Mouse (Mus musculus) hindbrain, embryonic 14.5 days (tissue): ENCODE results near the gene Mfsd11. TPM values are rescaled to one million over a fixed set of nuclear protein-coding genes. Genes with fewer than 3 reads are reported as not detected.

Source experiments
- ATAC-seq: fragments of 200-750 bp; cut with Nextera tagmentation; 2 replicates; pipeline ENCODE4 v1.8.0; 2017; ENCODE audit warnings: moderate number of reproducible peaks, mild to moderate bottlenecking, moderate TSS enrichment, moderate library complexity; ENCODE audit not compliant: low FRiP score
- DNase-seq: peaks from one replicate; pipeline ENCODE4 v3.0.0-alpha.2; 2015; ENCODE audit warnings: low spot score
- H3K27ac ChIP-seq: fragments of 300-500 bp; sonication (generic); 2 replicates; pipeline ENCODE4 v1.5.1; 2014; ENCODE audit warnings: mild to moderate bottlenecking, moderate library complexity
- H3K27me3 ChIP-seq: fragments of 300-500 bp; sonication (generic); 2 replicates; pipeline ENCODE4 v1.6.1; 2014; ENCODE audit warnings: mild to moderate bottlenecking, low read length, mixed read lengths; ENCODE audit not compliant: control insufficient read depth, insufficient read depth
- H3K36me3 ChIP-seq: fragments of 300-500 bp; sonication (generic); replicated peaks from 2 replicates; pipeline ENCODE4 v1.6.1; 2014; ENCODE audit not compliant: control insufficient read depth, insufficient read depth
- H3K4me1 ChIP-seq: fragments of 300-500 bp; sonication (generic); replicated peaks from 2 replicates; pipeline ENCODE4 v1.6.1; 2014; ENCODE audit warnings: antibody characterized with exemption, low read length, mixed read lengths; ENCODE audit not compliant: control insufficient read depth, insufficient read depth
- H3K4me2 ChIP-seq: fragments of 300-500 bp; sonication (generic); replicated peaks from 2 replicates; pipeline ENCODE4 v1.6.1; 2014; ENCODE audit warnings: mild to moderate bottlenecking, moderate library complexity
- H3K4me3 ChIP-seq: fragments of 300-500 bp; sonication (generic); replicated peaks from 2 replicates; pipeline ENCODE4 v1.5.1; 2014; ENCODE audit warnings: mild to moderate bottlenecking, low read length
- H3K9ac ChIP-seq: fragments of 300-500 bp; sonication (generic); 2 replicates; pipeline ENCODE4 v1.6.1; 2014
- H3K9me3 ChIP-seq: fragments of 300-500 bp; sonication (generic); 2 replicates; pipeline ENCODE4 v1.6.1; 2016; ENCODE audit warnings: low read length; ENCODE audit not compliant: control insufficient read depth
- WGBS: fragments of 180-500 bp; shearing (Covaris S2); extraction: QIAGEN DNeasy Blood & Tissue Kit; methylation state at CpG from one replicate; pipeline ENCODE4 v1.1.7; 2014; 5-methylcytosine and 5-hydroxymethylcytosine counted together
- polyA plus RNA-seq: library from polyadenylated mRNA; unstranded; fragments of >200 nt; fragmentation: Nextera tagmentation; extraction: Ambion mirVana; gene quantifications from 2 replicates; pipeline ENCODE4 v1.2.1, GENCODE M21; 2014

Mfsd11 gene
- polyA plus RNA-seq, 1 experiment from 2014 or later = 54.4 TPM

DNA sequence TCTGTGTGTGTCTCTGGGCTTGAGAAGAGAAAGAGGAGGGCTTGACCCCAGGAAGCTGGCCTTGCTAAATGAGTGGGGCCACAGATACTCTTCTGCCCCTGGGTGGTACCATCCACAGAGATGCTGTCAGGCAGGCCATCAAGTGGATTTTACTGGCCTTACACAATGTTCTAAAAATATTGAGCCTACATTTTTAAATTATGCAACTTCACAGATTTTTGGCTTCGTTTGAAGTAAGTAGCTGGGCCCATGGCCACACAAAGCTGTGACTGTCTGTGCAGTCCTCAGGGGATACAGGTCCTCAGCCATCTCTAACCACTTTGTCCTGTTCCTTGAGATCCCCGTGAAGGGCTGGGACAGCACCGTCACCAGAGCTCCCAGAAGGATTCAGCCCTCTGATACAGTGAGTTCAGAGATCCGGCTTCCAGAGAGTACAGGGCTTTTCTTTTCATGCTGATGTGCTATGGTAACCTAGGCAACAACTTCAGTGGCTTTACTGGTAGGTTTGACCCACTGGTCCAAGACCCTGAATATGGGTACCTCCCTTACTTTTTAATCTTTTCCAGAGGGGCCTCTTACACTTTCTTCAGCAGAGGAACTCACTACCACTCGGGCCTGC lies 62.1 kb downstream of the Mfsd11 start:
- H3K27me3 ChIP-seq = 0 out of 2 replicates have a peak, but pooled peaks cover 5% of the 10 kb centered on the region
- peaks cover 9% of the 10 kb centered on the region for H3K4me1 ChIP-seq
- DNase-seq (no peak), ATAC-seq (no peak)
- no peaks in the 10 kb centered on the region for H3K36me3 ChIP-seq
- 55% methylated on average over 5 of the region's 5 CpGs for WGBS
- no peaks in the 10 kb centered on the region for H3K9me3 ChIP-seq
- H3K4me2 ChIP-seq = no peak overlapping the region
- no peak overlapping the region for H3K9ac ChIP-seq
- no peak overlapping the region for H3K27ac ChIP-seq
- H3K4me3 ChIP-seq = no peak overlapping the region

DNA sequence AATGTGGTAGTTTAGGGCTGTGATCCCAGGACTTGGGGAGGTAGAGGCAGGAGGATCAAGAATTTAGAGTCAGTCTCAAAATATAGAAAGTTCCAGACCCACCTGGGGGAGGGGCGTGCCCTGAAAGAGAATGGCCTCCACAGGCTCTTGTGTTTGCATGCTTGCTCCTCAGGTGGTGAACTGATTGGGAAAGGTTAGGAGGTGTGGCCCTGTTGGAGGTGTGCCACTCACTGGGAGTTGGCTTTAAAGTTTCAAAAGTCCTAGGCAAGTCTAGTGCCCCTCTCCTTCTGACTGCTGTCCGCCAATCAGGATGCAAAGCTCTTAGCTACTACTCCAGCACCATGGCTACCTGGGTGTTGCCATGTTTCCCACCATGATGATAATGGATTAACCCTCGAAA lies 63.0 kb downstream of the Mfsd11 start:
- DNase-seq = no peak
- Histone ChIP-seq H3K36me3 (no peaks in the 10 kb centered on the region), H3K9ac (no peak overlapping the region), H3K9me3 (no peaks in the 10 kb centered on the region), H3K4me2 (no peak overlapping the region), H3K27ac (no peak overlapping the region), H3K4me3 (no peak overlapping the region), H3K4me1 (peaks cover 10% of the 10 kb centered on the region), H3K27me3 (0 out of 2 replicates have a peak, but pooled peaks cover 5% of the 10 kb centered on the region)
- ATAC-seq = no peak
- 94% methylated on average over 3 of the region's 3 CpGs for WGBS

DNA sequence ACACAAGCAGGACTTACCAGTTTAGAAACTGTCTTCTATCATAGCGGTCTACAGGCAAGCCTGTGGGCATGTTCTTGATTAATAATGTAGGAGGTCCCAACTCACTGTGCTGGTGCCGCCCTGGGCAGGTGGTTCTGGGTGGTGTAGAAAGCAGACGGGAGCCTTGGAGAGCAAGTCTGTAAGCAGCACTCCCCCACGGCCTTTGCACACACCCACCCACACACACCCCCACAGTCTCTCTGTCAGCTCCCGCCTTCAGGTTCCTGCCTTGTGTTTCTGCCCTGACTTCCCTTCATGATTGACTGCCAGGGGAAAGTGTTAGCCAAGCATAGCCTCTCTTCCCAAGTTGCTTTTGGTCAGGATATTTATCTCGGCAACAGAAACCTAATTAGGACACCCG lies 65.1 kb downstream of the Mfsd11 start:
- H3K4me1 ChIP-seq = peaks cover 32% of the 10 kb centered on the region

DNA sequence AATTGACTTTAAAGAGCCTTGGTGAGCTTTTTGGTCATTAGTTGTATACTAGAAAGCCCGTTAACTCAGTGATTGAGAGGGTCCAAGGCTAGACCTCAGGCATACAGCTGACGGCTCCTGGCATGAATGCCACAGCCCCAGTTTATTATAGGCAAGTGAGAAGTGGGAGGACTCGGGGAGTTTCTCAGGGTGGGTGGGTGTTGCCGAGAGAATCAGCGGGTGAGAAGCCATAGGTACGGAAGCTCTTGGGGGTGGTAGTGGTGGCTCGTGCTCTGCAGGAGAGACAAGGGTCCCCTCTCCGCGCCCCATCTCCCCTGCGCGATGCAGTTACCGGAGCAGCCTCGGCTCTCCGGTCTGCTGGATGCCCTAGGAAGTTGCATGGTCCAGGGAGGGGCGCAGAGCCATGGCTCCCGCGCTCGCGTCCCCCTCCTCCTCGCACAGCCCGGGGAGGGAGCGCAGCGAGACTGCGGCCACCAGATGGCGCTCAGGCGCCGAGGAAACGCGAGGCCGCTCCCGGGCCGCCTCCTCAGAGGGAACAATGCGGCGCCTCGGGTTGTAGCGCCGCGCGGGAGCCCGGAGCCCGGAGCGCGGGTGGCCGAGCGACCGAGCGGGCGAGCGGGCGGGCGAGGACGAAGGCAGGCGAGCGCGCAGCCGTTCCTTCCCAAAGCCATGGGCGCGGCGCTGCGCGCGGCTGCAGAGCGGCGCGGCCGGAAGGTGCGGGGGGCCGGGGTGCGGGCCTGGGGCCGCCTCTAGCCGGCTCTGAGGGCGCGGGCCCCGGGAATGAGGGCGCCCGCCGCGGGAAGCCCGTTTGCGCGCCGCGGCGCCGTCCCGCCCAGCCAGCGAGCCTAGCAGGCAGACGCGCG lies 66.3 kb downstream of the Mfsd11 start, which contains the start of gene Mgat5b:
TSS of gene Mgat5b (plus strand) at position 541 of the 863 bp plus-strand sequence.
- peak within 1 kb of the TSS; percentile 94 for H3K4me3 ChIP-seq
- peak within 1 kb of the TSS; percentile 91 for H3K4me2 ChIP-seq
- peaks cover 30% of the 10 kb centered on the region for H3K4me1 ChIP-seq
- peak within 1 kb of the TSS; percentile 90 for H3K27ac ChIP-seq
- peak within 1 kb of the TSS; percentile 99 for H3K9ac ChIP-seq
- DNase-seq (peak; percentile 94), ATAC-seq (peak; percentile 86)
- H3K9me3 ChIP-seq = no peaks in the 10 kb centered on the region
- 0 out of 2 replicates have a peak, but pooled peaks cover 5% of the 10 kb centered on the region for H3K27me3 ChIP-seq
- WGBS = 1% methylated on average over 69 of the region's 90 CpGs
- peaks cover 4% of the 10 kb centered on the region; the same call in 1 of the 2 replicates for H3K36me3 ChIP-seq

More for the DNA sequence above, 65.1 kb downstream of the Mfsd11 start:
- H3K27ac ChIP-seq = 0 out of 2 replicates have a peak overlapping the region, but pooled peaks have one; percentile 26
- H3K4me3 ChIP-seq = no peak overlapping the region
- no peak for ATAC-seq
- DNase-seq = no peak
- H3K36me3 ChIP-seq = no peaks in the 10 kb centered on the region
- WGBS = 45% methylated on average over 7 of the region's 7 CpGs
- no peak overlapping the region for H3K4me2 ChIP-seq
- 0 out of 2 replicates have a peak, but pooled peaks cover 5% of the 10 kb centered on the region for H3K27me3 ChIP-seq
- H3K9ac ChIP-seq = no peak overlapping the region
- no peaks in the 10 kb centered on the region for H3K9me3 ChIP-seq

DNA sequence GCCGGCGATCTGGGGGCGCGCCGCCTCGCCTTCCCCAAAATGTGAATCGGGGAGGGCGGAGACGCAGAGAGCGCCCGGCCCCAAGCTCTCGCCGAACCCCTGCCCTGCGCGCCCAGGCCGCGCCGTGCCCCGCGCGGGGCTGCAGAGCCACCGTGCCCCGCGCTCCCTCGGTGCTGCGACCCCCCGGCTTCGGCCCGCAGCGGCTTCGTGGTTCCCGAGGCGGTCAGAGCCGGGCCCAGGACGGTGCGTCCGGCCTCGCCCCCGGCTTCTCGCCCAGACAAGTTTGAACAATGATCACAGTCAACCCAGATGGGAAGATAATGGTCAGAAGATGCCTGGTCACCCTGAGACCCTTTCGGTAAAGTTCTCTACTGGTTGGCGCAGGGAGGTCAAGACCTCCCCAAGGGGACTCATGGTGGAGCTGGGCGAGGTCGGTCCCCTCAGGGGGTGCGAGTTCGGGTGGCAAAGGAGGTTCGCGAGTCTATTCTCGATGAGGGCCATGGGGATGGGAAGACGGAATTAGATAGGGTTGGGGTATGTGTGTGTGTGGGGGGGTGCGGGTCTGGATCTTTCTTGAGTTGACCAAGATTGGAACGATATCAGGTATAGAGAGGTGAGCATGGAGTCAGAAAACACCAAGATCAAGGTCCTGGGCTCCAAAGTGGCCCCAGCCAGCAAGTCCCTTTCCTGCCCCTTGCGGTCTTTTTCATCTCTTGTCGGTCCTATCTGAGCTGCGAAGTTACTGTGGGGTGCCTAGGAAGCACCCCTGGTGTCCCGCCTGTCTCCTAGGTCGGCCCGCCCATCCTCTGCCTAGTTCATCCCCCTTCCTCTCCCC lies 67.2 kb downstream of the Mfsd11 start:
- Histone ChIP-seq H3K4me2 (peak overlapping the region; percentile 91), H3K27ac (peak overlapping the region; percentile 90), H3K4me1 (peaks cover 33% of the 10 kb centered on the region), H3K27me3 (0 out of 2 replicates have a peak, but pooled peaks cover 5% of the 10 kb centered on the region), H3K9ac (peak overlapping the region; percentile 99), H3K4me3 (peak overlapping the region; percentile 94), H3K36me3 (peaks cover 12% of the 10 kb centered on the region), H3K9me3 (no peaks in the 10 kb centered on the region)
- WGBS = 2% methylated on average over 44 of the region's 58 CpGs
- DNase-seq = no peak
- ATAC-seq = peak; percentile 12; the same call in 1 of the 2 replicates

DNA sequence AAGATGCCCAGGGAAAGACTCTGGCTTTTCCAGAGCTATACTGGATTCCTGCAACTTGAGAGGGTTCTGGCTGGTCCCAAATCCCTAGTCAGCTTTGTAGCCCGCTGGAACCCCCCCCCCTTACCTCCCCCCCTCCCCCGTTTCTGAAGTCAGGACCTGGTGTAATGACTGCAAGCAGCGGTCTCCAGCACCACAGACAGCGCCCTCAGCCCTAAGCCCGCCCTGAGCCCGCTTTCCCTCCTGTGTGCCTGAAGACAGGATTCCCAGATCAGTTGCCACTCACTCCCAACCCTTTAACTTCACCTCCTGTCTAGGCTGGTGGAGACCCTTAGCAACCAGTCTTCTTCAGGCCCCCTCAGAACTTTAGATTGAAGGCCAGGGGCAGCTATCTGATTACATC lies 68.5 kb downstream of the Mfsd11 start:
- 0 out of 2 replicates have a peak overlapping the region, but pooled peaks have one; percentile 35 for H3K27ac ChIP-seq
- peaks cover 26% of the 10 kb centered on the region for H3K36me3 ChIP-seq
- H3K4me3 ChIP-seq = peak overlapping the region; percentile 94
- H3K4me2 ChIP-seq = peak overlapping the region; percentile 91
- no peak for DNase-seq
- peaks cover 33% of the 10 kb centered on the region for H3K4me1 ChIP-seq
- H3K27me3 ChIP-seq = 0 out of 2 replicates have a peak, but pooled peaks cover 5% of the 10 kb centered on the region
- peak overlapping the region; percentile 99 for H3K9ac ChIP-seq
- no peak for ATAC-seq
- whole genome bisulfite sequencing = 14% methylated on average over 6 of the region's 6 CpGs
- H3K9me3 ChIP-seq = no peaks in the 10 kb centered on the region

DNA sequence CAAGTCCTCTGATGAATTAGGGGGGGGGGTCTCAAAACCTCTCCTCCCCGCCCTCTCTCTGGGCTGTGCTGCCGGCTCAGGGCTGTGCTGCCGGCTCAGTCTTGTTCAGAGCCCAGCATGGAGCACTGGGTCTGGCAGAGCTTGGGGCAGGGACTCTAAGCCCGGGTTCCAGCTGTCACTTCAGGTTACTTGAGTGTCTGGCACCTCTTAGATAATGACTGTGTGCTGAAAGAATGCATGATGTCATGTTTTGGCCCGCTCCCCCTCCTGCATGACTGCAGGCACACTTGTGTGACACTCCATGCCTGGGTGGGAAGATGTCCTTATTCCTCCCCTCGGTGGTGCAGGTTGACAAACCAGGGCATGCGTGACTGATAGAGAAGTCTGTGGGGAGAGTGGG lies 69.8 kb downstream of the Mfsd11 start:
- peaks cover 39% of the 10 kb centered on the region for H3K36me3 ChIP-seq
- 23% methylated on average over 7 of the region's 7 CpGs for WGBS
- H3K27me3 ChIP-seq = no peaks in the 10 kb centered on the region
- H3K9ac ChIP-seq = peak overlapping the region; percentile 99
- DNase-seq (no peak), ATAC-seq (peak; percentile 22; the same call in 1 of the 2 replicates)
- H3K4me1 ChIP-seq = peaks cover 33% of the 10 kb centered on the region
- H3K4me2 ChIP-seq = peak overlapping the region; percentile 91
- H3K27ac ChIP-seq = 0 out of 2 replicates have a peak overlapping the region, but pooled peaks have one; percentile 14
- H3K9me3 ChIP-seq = no peaks in the 10 kb centered on the region
- H3K4me3 ChIP-seq = peak overlapping the region; percentile 94
